Mouse (Mus musculus): ENCODE results near the gene Hras. TPM values are rescaled to one million over a fixed set of nuclear protein-coding genes. Genes with fewer than 3 reads are reported as not detected.

The Hras gene
- total RNA-seq, 2 experiments from 2014 or later: 101 to 104 TPM

GRCm38 (mm10) chr7:141215880-141216733 is 22.3 kb upstream of the Hras start:
- intact Hi-C loops (cut with DNase I): no loop called here
- peak in 1 of 2 experiments; percentile 38 for DNase-seq

- intact Hi-C loops (cut with DNase I): no loop called here
- peak; percentile 81 to 85 for DNase-seq
Measured at GRCm38 (mm10) chr7:141215101-141215879, 21.5 kb upstream of the Hras start, which contains the start of gene Rassf7. Rassf7 (plus strand) TSS chr7:141215860.

GRCm38 (mm10) chr7:141214310-141214709 is 20.5 kb upstream of the Hras start:
- no peak for DNase-seq
- intact Hi-C loops (cut with DNase I): no loop called here

GRCm38 (mm10) chr7:141213605-141214235 is 19.9 kb upstream of the Hras start, which contains the start of gene Lmntd2:
Lmntd2 (minus strand) TSS chr7:141214080.
- intact Hi-C loops (cut with DNase I): no loop called here
- DNase-seq: no peak

GRCm38 (mm10) chr7:141213133-141213532 is 19.3 kb upstream of the Hras start:
- intact Hi-C loops (cut with DNase I): no loop called here
- no peak for DNase-seq

GRCm38 (mm10) chr7:141210606-141211131 is 16.9 kb upstream of the Hras start:
- DNase-seq: no peak
- intact Hi-C loops (cut with DNase I): no loop called here

GRCm38 (mm10) chr7:141210137-141210536 is 16.3 kb upstream of the Hras start:
- intact Hi-C loops (cut with DNase I): no loop called here
- no peak for DNase-seq

GRCm38 (mm10) chr7:141209526-141209925 is 15.7 kb upstream of the Hras start:
- DNase-seq: no peak
- intact Hi-C loops (cut with DNase I): no loop called here

GRCm38 (mm10) chr7:141206182-141206937 is 12.6 kb upstream of the Hras start:
- DNase-seq: no peak
- intact Hi-C loops (cut with DNase I): no loop called here

GRCm38 (mm10) chr7:141205504-141205903 is 11.7 kb upstream of the Hras start:
- DNase-seq: no peak
- intact Hi-C loops (cut with DNase I): no loop called here

GRCm38 (mm10) chr7:141204546-141204945 is 10.7 kb upstream of the Hras start:
- no peak for DNase-seq
- intact Hi-C loops (cut with DNase I): no loop called here

GRCm38 (mm10) chr7:141198121-141198520 is 4.3 kb upstream of the Hras start:
- intact Hi-C loops (cut with DNase I): no loop called here
- no peak for DNase-seq

GRCm38 (mm10) chr7:141196619-141197282 is 2.9 kb upstream of the Hras start:
- intact Hi-C loops (cut with DNase I): no loop called here
- no peak for DNase-seq

- intact Hi-C loops (cut with DNase I): no loop called here
- DNase-seq: no peak
Measured at GRCm38 (mm10) chr7:141195754-141196153, 1.9 kb upstream of the Hras start.

- intact Hi-C loops (cut with DNase I): no loop called here
- DNase-seq: peak; percentile 84 to 91
Measured at GRCm38 (mm10) chr7:141194830-141195229, 1.0 kb upstream of the Hras start.

GRCm38 (mm10) chr7:141194409-141194808 is 604 bp upstream of the Hras start:
- intact Hi-C loops (cut with DNase I): no loop called here
- DNase-seq: no peak

GRCm38 (mm10) chr7:141193348-141193856 is 403 bp downstream of the Hras start:
- intact Hi-C loops (cut with DNase I): no loop called here

GRCm38 (mm10) chr7:141192776-141193347 is 943 bp downstream of the Hras start:
- intact Hi-C loops (cut with DNase I): no loop called here
- no peak for DNase-seq

More at GRCm38 (mm10) chr7:141193348-141193856, 403 bp downstream of the Hras start:
- DNase-seq: peak in 1 of 2 experiments; percentile 62

All from heart, postnatal 14 days (tissue).